Mouse (Mus musculus) limb, embryonic 12.5 days (tissue): Measurements from ENCODE around the gene Reep1. TPM values are rescaled to one million over a fixed set of nuclear protein-coding genes. Genes with fewer than 3 reads are reported as not detected.
"Not testable (repeated sequence)": the region's sequence is repeated elsewhere in the genome, so short reads cannot be mapped to it uniquely, and the experiment has no call there.

ENCODE experiments used
- ATAC-seq: fragments of 200-750 bp; cut with Nextera tagmentation; 2 replicates; pipeline ENCODE4 v1.8.0; 2017; ENCODE audit warnings: low read depth, moderate TSS enrichment; ENCODE audit not compliant: insufficient number of reproducible peaks, insufficient read depth, low FRiP score, low TSS enrichment
- H3K27ac ChIP-seq: fragments of 300-500 bp; sonication (generic); 2 replicates; pipeline ENCODE4 v1.5.1; 2016; ENCODE audit warnings: mild to moderate bottlenecking, moderate library complexity
- H3K27me3 ChIP-seq: fragments of 300-500 bp; sonication (generic); 2 replicates; pipeline ENCODE4 v1.6.1; 2016; ENCODE audit warnings: mild to moderate bottlenecking, moderate library complexity
- H3K36me3 ChIP-seq: fragments of 300-500 bp; sonication (generic); 2 replicates; pipeline ENCODE4 v1.6.1; 2016; ENCODE audit warnings: mild to moderate bottlenecking, moderate library complexity
- H3K4me1 ChIP-seq: fragments of 300-500 bp; sonication (generic); replicated peaks from 2 replicates; pipeline ENCODE4 v1.6.1; 2016
- H3K4me2 ChIP-seq: fragments of 300-500 bp; sonication (generic); 2 replicates; pipeline ENCODE4 v1.6.1; 2016; ENCODE audit warnings: mild to moderate bottlenecking, moderate library complexity
- H3K4me3 ChIP-seq: fragments of 300-500 bp; sonication (generic); replicated peaks from 2 replicates; pipeline ENCODE4 v1.5.1; 2016; ENCODE audit warnings: mild to moderate bottlenecking
- H3K9ac ChIP-seq: fragments of 300-500 bp; sonication (generic); replicated peaks from 2 replicates; pipeline ENCODE4 v1.6.1; 2016; ENCODE audit warnings: mild to moderate bottlenecking, moderate library complexity
- H3K9me3 ChIP-seq: fragments of 300-500 bp; sonication (generic); 2 replicates; pipeline ENCODE4 v1.6.1; 2016; ENCODE audit warnings: mild to moderate bottlenecking, moderate library complexity
- WGBS: fragments of 180-500 bp; shearing (Covaris S2); methylation state at CpG from one replicate; pipeline ENCODE4 v1.1.7; 2016; 5-methylcytosine and 5-hydroxymethylcytosine counted together
- polyA plus RNA-seq: library from polyadenylated mRNA; unstranded; fragments of >200 nt; fragmentation: Nextera tagmentation; extraction: Ambion mirVana; gene quantifications from 2 replicates; pipeline ENCODE4 v1.2.1, GENCODE M21; 2016

The Reep1 gene
- polyA plus RNA-seq, 1 experiment from 2014 or later = 9.8 TPM

DNA sequence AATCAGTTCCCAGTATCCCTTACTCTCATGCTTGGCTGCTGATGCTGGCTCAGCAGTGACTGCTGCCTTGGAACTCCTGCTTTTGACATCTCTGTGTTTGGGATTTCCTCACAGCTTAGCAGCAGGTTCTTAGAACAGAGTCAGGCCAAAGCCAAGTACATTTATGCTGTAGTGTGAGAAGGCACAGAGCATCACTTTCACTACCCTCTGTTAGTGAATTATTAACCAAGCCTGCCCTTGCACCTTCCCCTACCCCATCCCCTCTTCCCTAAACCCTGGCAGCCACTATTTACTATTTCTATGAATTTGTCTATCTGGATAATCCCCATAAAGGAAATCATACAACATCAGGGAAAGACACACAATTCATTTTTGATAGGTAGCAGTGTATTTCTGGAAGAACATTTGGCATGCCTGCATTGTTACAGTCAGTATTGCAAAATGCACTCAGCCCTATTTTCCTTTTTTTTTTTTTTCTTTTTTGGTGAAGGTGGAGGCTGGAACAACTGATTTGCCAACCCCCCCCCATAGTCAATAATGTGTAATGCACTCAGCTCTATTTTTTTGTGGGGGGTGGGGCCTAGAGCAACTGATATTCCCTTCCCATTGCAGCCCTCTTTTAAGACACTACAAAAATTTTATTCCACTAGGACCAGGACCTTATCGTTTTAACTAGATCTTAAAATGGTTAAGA, 133.4 kb downstream of the Reep1 start:
- WGBS = 94% methylated on average over 1 of the region's 1 CpGs
- no peak overlapping the region for H3K4me2 ChIP-seq

GRCm38 (mm10) chr6:71846906-71847305, 139.5 kb downstream of the Reep1 start:
- H3K27me3 ChIP-seq, H3K4me3 ChIP-seq, H3K4me2 ChIP-seq, ATAC-seq, H3K9ac ChIP-seq, H3K4me1 ChIP-seq, H3K9me3 ChIP-seq, H3K27ac ChIP-seq: not testable (repeated sequence)
- 98% methylated on average over 6 of the region's 6 CpGs for WGBS
- H3K36me3 ChIP-seq = peaks cover 54% of the 10 kb centered on the region

More for the DNA sequence above, 133.4 kb downstream of the Reep1 start:
- H3K27me3 ChIP-seq = no peaks in the 10 kb centered on the region
- no peak overlapping the region for H3K27ac ChIP-seq
- no peaks in the 10 kb centered on the region for H3K4me1 ChIP-seq
- H3K36me3 ChIP-seq = peaks cover 22% of the 10 kb centered on the region; the same call in 1 of the 2 replicates
- no peak overlapping the region for H3K9ac ChIP-seq
- no peak for ATAC-seq
- H3K4me3 ChIP-seq = no peak overlapping the region
- no peaks in the 10 kb centered on the region for H3K9me3 ChIP-seq

Other genes starting within 250 kb of the Reep1 start
- gene Rnf103, start 213.7 kb upstream of the Reep1 start, polyA plus RNA-seq = 18.9 and 20.8 TPM in 2 replicates
- 50.1 and 51.2 TPM in 2 replicates for gene Chmp3, start 163.8 kb upstream of the Reep1 start, polyA plus RNA-seq
- 75.0 and 78.0 TPM in 2 replicates for gene Kdm3a, start 74.6 kb upstream of the Reep1 start, polyA plus RNA-seq
- 58.0 and 62.6 TPM in 2 replicates for gene Mrpl35, start 119.4 kb downstream of the Reep1 start, polyA plus RNA-seq
- 178 and 189 TPM in 2 replicates for gene Immt, start 123.8 kb downstream of the Reep1 start, polyA plus RNA-seq
- gene Ptcd3, start 201.2 kb downstream of the Reep1 start, polyA plus RNA-seq = 126 and 131 TPM in 2 replicates
- 41.6 TPM in 2 replicates for gene Polr1a, start 201.5 kb downstream of the Reep1 start, polyA plus RNA-seq